Mouse (Mus musculus) hematopoietic multipotent progenitor cell, adult 10-12 weeks (in vitro differentiated cells): ENCODE results near the gene Ankrd53. TPM values are rescaled to one million over a fixed set of nuclear protein-coding genes. Genes with fewer than 3 reads are reported as not detected.

Experiments used
- polyA plus RNA-seq: library from polyadenylated mRNA; stranded (reverse); fragments of >175 nt; gene quantifications from 2 replicates; pipeline ENCODE4 v1.2.3, GENCODE M21; 2012; ENCODE audit warnings: low replicate concordance

Ankrd53 gene
- not detected in 2 replicates for polyA plus RNA-seq

GRCm38 (mm10) chr6:83762344-83762743 lies at the start of gene Ankrd53:
Gene Ankrd53 (plus strand): TSS chr6:83762644.

GRCm38 (mm10) chr6:83742761-83743160 lies 19.7 kb upstream of the Ankrd53 start, which contains the start of gene Atp6v1b1:
Gene Atp6v1b1 (plus strand): TSS chr6:83742990.

GRCm38 (mm10) chr6:83775638-83776293 lies 13.3 kb downstream of the Ankrd53 start, which contains the start of gene Tex261:
Gene Tex261 (minus strand): TSS chr6:83775813.

GRCm38 (mm10) chr6:83794760-83795296 lies 32.4 kb downstream of the Ankrd53 start, which contains the start of gene Nagk:
Gene Nagk (plus strand): TSS chr6:83794982.

Other genes with a start within 250 kb of the Ankrd53 start
- gene Actg2, start 226.4 kb upstream of the Ankrd53 start, polyA plus RNA-seq: 0.36 TPM in 1 of 2 replicates, not detected in the other
- 1.6 and 1.9 TPM in 2 replicates for gene Stambp, start 189.9 kb upstream of the Ankrd53 start, polyA plus RNA-seq
- gene Clec4f, start 106.5 kb upstream of the Ankrd53 start, polyA plus RNA-seq: not detected in 2 replicates
- gene Cd207, start 84.8 kb upstream of the Ankrd53 start, polyA plus RNA-seq: 0.26 and 0.37 TPM in 2 replicates
- gene Vax2, start 51.4 kb upstream of the Ankrd53 start, polyA plus RNA-seq: 0.19 and 1.1 TPM in 2 replicates
- gene Atp6v1b1, start 19.7 kb upstream of the Ankrd53 start, polyA plus RNA-seq: not detected in 2 replicates
- 32.4 and 46.9 TPM in 2 replicates for gene Tex261, start 13.2 kb downstream of the Ankrd53 start, polyA plus RNA-seq
- 9.0 and 15.9 TPM in 2 replicates for gene Nagk, start 32.3 kb downstream of the Ankrd53 start, polyA plus RNA-seq
- gene Paip2b, start 69.1 kb downstream of the Ankrd53 start, polyA plus RNA-seq: 11.2 and 23.5 TPM in 2 replicates
- gene Zfp638, start 104.5 kb downstream of the Ankrd53 start, polyA plus RNA-seq: 13.8 and 14.8 TPM in 2 replicates
- gene Dysf, start 245.9 kb downstream of the Ankrd53 start, polyA plus RNA-seq: 1.2 and 8.8 TPM in 2 replicates